8 mouse cellular contexts compared by ENCODE assay signal in the genomic region with DNA sequence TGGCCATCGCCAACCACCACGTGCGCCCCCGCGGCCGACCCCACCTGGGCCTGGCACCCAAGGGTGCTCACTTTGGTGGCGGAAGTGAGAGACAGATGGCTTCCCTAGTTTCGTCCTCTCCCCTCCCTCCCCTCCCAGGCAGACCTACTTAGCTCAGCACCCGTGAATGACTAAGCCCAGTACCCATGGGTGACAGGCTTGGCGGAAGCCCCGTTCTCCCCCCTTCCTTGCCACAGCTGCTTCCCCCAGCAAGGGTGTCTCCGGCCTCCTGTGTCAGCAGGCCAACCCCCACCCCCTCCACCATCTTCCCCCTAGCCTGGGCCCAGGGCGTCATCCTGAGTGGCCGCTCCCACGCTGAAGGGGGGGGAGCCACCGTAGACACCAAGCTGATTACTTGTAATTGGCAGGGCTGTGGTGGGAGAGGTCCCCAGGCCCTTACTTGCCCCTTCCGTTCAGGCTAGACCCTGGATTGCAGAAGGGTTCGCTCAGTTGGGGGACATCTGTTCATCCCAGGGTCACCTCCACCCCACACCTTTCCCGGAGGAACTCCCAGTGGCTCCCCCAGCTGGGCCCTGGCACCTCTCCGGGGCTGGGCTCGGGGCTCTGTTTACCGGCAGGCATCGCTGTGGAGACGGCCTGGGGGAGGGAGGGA. TPM values are rescaled to one million over a fixed set of nuclear protein-coding genes. Genes with fewer than 3 reads are reported as not detected.
A peak's percentile ranks its signal among the peaks of the same experiment; 100 is the strongest.
DNase-seq lines count a peak whose midpoint lies in the region; ATAC-seq and TF ChIP-seq lines count a peak whose summit lies in the region.

No protein-coding gene starts in this region.

- intact Hi-C loops in left cerebral cortex, adult 2 months (cut with DNase I), result no loop called here

- H3K9me3 ChIP-seq in hindbrain, embryonic 16.5 days (ENCODE audit: control insufficient read depth, low read length), result no peaks in the 10 kb centered on the region
- H3K9me3 ChIP-seq in liver, embryonic 16.5 days (replicated peaks; ENCODE audit: control insufficient read depth, low read length), result no peaks in the 10 kb centered on the region
- H3K9me3 ChIP-seq in neural tube, embryonic 15.5 days (replicated peaks), result no peaks in the 10 kb centered on the region

- no peak; the same call in none of the 2 replicates for TF ChIP-seq POLR2A in embryonic fibroblast, embryonic 13.5 days (IDR thresholded peaks at IDR 0.05; ENCODE audit: low read depth, low read length)

- peak overlapping the region; percentile 92 for H3K4me2 ChIP-seq in hindbrain, embryonic 16.5 days (ENCODE audit: low read length)
- peak overlapping the region; percentile 93 for H3K4me2 ChIP-seq in liver, embryonic 16.5 days (ENCODE audit: low read depth, low read length)
- H3K4me2 ChIP-seq in neural tube, embryonic 15.5 days, result peak overlapping the region; percentile 96

- peak overlapping the region; percentile 83 for H3K4me3 ChIP-seq in left cerebral cortex, adult 2 months
- peak overlapping the region; percentile 85 for H3K4me3 ChIP-seq in embryonic fibroblast, embryonic 13.5 days (ENCODE audit: insufficient read depth, low read length)
- peak overlapping the region; percentile 88 for H3K4me3 ChIP-seq in hindbrain, embryonic 16.5 days (ENCODE audit: low read length)
- peak overlapping the region; percentile 93 for H3K4me3 ChIP-seq in liver, embryonic 16.5 days (ENCODE audit: low read depth, low read length)
- peak overlapping the region; percentile 77 for H3K4me3 ChIP-seq in neural tube, embryonic 15.5 days (replicated peaks)

- WGBS in hindbrain, embryonic 16.5 days, result 3% methylated on average over 22 of the region's 24 CpGs
- 2% methylated on average over 24 of the region's 24 CpGs for WGBS in liver, embryonic 16.5 days (ENCODE audit: insufficient replicate concordance)
- under 1% methylated on average over 24 of the region's 24 CpGs for WGBS in neural tube, embryonic 15.5 days

- no peaks in the 10 kb centered on the region for H3K36me3 ChIP-seq in hindbrain, embryonic 16.5 days (ENCODE audit: control insufficient read depth, insufficient read depth, low read length)
- peaks cover 3% of the 10 kb centered on the region for H3K36me3 ChIP-seq in liver, embryonic 16.5 days (ENCODE audit: control insufficient read depth, insufficient read depth)
- H3K36me3 ChIP-seq in neural tube, embryonic 15.5 days, result 0 out of 2 replicates have a peak, but pooled peaks cover under 1% of the 10 kb centered on the region

- TF ChIP-seq CTCF in left cerebral cortex, adult 2 months (IDR thresholded peaks at IDR 0.05), result no peak
- TF ChIP-seq CTCF in embryonic fibroblast, embryonic 13.5 days (IDR thresholded peaks at IDR 0.05; ENCODE audit: borderline replicate concordance, insufficient read depth, low read length), result no peak

- ATAC-seq in hindbrain, embryonic 16.5 days, result 0 out of 2 replicates have a peak, but pooled peaks have one; percentile 0
- no peak for ATAC-seq in liver, embryonic 16.5 days (ENCODE audit: low read depth)
- no peak for ATAC-seq in neural tube, embryonic 15.5 days (ENCODE audit: low FRiP score)

- H3K4me1 ChIP-seq in embryonic fibroblast, embryonic 13.5 days (ENCODE audit: control insufficient read depth, insufficient read depth, low read length), result peaks cover 14% of the 10 kb centered on the region
- peaks cover 45% of the 10 kb centered on the region for H3K4me1 ChIP-seq in hindbrain, embryonic 16.5 days (ENCODE audit: control insufficient read depth, insufficient read depth, low read depth, low read length)
- H3K4me1 ChIP-seq in liver, embryonic 16.5 days (ENCODE audit: control insufficient read depth, low read depth, low read length), result peaks cover 64% of the 10 kb centered on the region
- H3K4me1 ChIP-seq in neural tube, embryonic 15.5 days, result peaks cover 66% of the 10 kb centered on the region

- H3K27me3 ChIP-seq in hindbrain, embryonic 16.5 days (replicated peaks; ENCODE audit: control insufficient read depth, insufficient read depth, low read length), result peaks cover 8% of the 10 kb centered on the region; the same call in 1 of the 2 replicates
- no peaks in the 10 kb centered on the region for H3K27me3 ChIP-seq in liver, embryonic 16.5 days (ENCODE audit: control insufficient read depth, insufficient read depth, low read depth, low read length)
- H3K27me3 ChIP-seq in neural tube, embryonic 15.5 days (replicated peaks), result peaks cover 23% of the 10 kb centered on the region

- peak overlapping the region; percentile 89 for H3K9ac ChIP-seq in hindbrain, embryonic 16.5 days (ENCODE audit: low read depth, low read length)
- H3K9ac ChIP-seq in liver, embryonic 16.5 days (ENCODE audit: low read depth, low read length), result peak overlapping the region; percentile 89
- H3K9ac ChIP-seq in neural tube, embryonic 15.5 days (replicated peaks), result peak overlapping the region; percentile 73

- H3K27ac ChIP-seq in left cerebral cortex, adult 2 months, result peak overlapping the region; percentile 98
- H3K27ac ChIP-seq in embryonic fibroblast, embryonic 13.5 days (ENCODE audit: insufficient read depth, low read length), result peak overlapping the region; percentile 80
- peak overlapping the region; percentile 79 for H3K27ac ChIP-seq in hindbrain, embryonic 16.5 days (ENCODE audit: low read depth, low read length)
- H3K27ac ChIP-seq in liver, embryonic 16.5 days (ENCODE audit: low read length), result peak overlapping the region; percentile 91
- H3K27ac ChIP-seq in neural tube, embryonic 15.5 days (replicated peaks), result peak overlapping the region; percentile 83

- DNase-seq in left cerebral cortex, adult 2 months (ENCODE audit: extremely low spot score in 1 of 2, low spot score in 2 of 2), result peak; percentile 49 to 51
- DNase-seq in left cerebral cortex, adult 11 months (ENCODE audit: low spot score), result no peak
- peak; percentile 70 for DNase-seq in T-cell, adult 2 months (ENCODE audit: low spot score)
- no peak for DNase-seq in adrenal gland, adult 18-20 months (ENCODE audit: low spot score in 2 of 2)

RNA-seq across cellular contexts. Expression of a gene that starts 3.2 kb away (rescaled TPM):
- 100 to 1,000 TPM; 130 to 132 TPM for total RNA-seq in left cerebral cortex, adult 2 months (2021)
- 16.9 and 23.5 TPM in 2 replicates for polyA plus RNA-seq in embryonic fibroblast, embryonic 13.5 days (2011; ENCODE audit: insufficient read length, low read depth, missing spikeins)
- polyA plus RNA-seq in hindbrain, embryonic 16.5 days (2015; fragmentation: Nextera tagmentation; extraction: Ambion mirVana), result 13.3 and 13.6 TPM in 2 replicates
- polyA plus RNA-seq in liver, embryonic 16.5 days (2015; fragmentation: Nextera tagmentation; extraction: Ambion mirVana), result 30.0 and 35.0 TPM in 2 replicates
- polyA plus RNA-seq in neural tube, embryonic 15.5 days (2015; fragmentation: Nextera tagmentation; extraction: Ambion mirVana), result 14.8 and 21.0 TPM in 2 replicates
- total RNA-seq in adrenal gland, adult 18-20 months (2021), result 10 to 100 TPM; 65.3 to 84.8 TPM

RNA-seq across cellular contexts. Expression of a gene that starts 29.5 kb away (rescaled TPM):
- 10 to 100 TPM; 26.7 to 32.0 TPM for total RNA-seq in left cerebral cortex, adult 2 months (2021)
- 25.6 and 27.9 TPM in 2 replicates for polyA plus RNA-seq in embryonic fibroblast, embryonic 13.5 days (2011; ENCODE audit: insufficient read length, low read depth, missing spikeins)
- 47.1 and 56.9 TPM in 2 replicates for polyA plus RNA-seq in hindbrain, embryonic 16.5 days (2015; fragmentation: Nextera tagmentation; extraction: Ambion mirVana)
- 21.8 and 22.1 TPM in 2 replicates for polyA plus RNA-seq in liver, embryonic 16.5 days (2015; fragmentation: Nextera tagmentation; extraction: Ambion mirVana)
- polyA plus RNA-seq in neural tube, embryonic 15.5 days (2015; fragmentation: Nextera tagmentation; extraction: Ambion mirVana), result 52.8 and 57.3 TPM in 2 replicates
- 10 to 100 TPM; 27.3 to 29.7 TPM for total RNA-seq in adrenal gland, adult 18-20 months (2021)

RNA-seq across cellular contexts. Expression of a gene that starts 32.5 kb away (rescaled TPM):
- total RNA-seq in left cerebral cortex, adult 2 months (2021), result 100 to 1,000 TPM; 136 to 150 TPM
- polyA plus RNA-seq in embryonic fibroblast, embryonic 13.5 days (2011; ENCODE audit: insufficient read length, low read depth, missing spikeins), result 61.3 and 69.6 TPM in 2 replicates
- 236 and 240 TPM in 2 replicates for polyA plus RNA-seq in hindbrain, embryonic 16.5 days (2015; fragmentation: Nextera tagmentation; extraction: Ambion mirVana)
- polyA plus RNA-seq in liver, embryonic 16.5 days (2015; fragmentation: Nextera tagmentation; extraction: Ambion mirVana), result 93.8 and 100 TPM in 2 replicates
- 227 and 241 TPM in 2 replicates for polyA plus RNA-seq in neural tube, embryonic 15.5 days (2015; fragmentation: Nextera tagmentation; extraction: Ambion mirVana)
- total RNA-seq in adrenal gland, adult 18-20 months (2021), result 100 to 1,000 TPM; 165 to 179 TPM

RNA-seq across cellular contexts. Expression of a gene that starts 38.2 kb away (rescaled TPM):
- total RNA-seq in left cerebral cortex, adult 2 months (2021), result 100 to 1,000 TPM; 884 to 901 TPM
- 1,643 and 1,827 TPM in 2 replicates for polyA plus RNA-seq in embryonic fibroblast, embryonic 13.5 days (2011; ENCODE audit: insufficient read length, low read depth, missing spikeins)
- 525 and 551 TPM in 2 replicates for polyA plus RNA-seq in hindbrain, embryonic 16.5 days (2015; fragmentation: Nextera tagmentation; extraction: Ambion mirVana)
- 266 and 282 TPM in 2 replicates for polyA plus RNA-seq in liver, embryonic 16.5 days (2015; fragmentation: Nextera tagmentation; extraction: Ambion mirVana)
- 493 and 549 TPM in 2 replicates for polyA plus RNA-seq in neural tube, embryonic 15.5 days (2015; fragmentation: Nextera tagmentation; extraction: Ambion mirVana)
- 1,000 to 10,000 TPM; 1,443 to 1,598 TPM for total RNA-seq in adrenal gland, adult 18-20 months (2021)

RNA-seq across cellular contexts. Expression of a gene that starts 39.6 kb away (rescaled TPM):
- total RNA-seq in left cerebral cortex, adult 2 months (2021), result under 1 TPM; 0.25 to 0.33 TPM
- 0.23 TPM in 1 of 2 replicates, not detected in the other for polyA plus RNA-seq in embryonic fibroblast, embryonic 13.5 days (2011; ENCODE audit: insufficient read length, low read depth, missing spikeins)
- 0.24 and 0.32 TPM in 2 replicates for polyA plus RNA-seq in hindbrain, embryonic 16.5 days (2015; fragmentation: Nextera tagmentation; extraction: Ambion mirVana)
- polyA plus RNA-seq in liver, embryonic 16.5 days (2015; fragmentation: Nextera tagmentation; extraction: Ambion mirVana), result 39.9 and 45.9 TPM in 2 replicates
- polyA plus RNA-seq in neural tube, embryonic 15.5 days (2015; fragmentation: Nextera tagmentation; extraction: Ambion mirVana), result 0.38 and 0.56 TPM in 2 replicates
- 1 to 10 TPM in 1 of 2 experiments, under 1 TPM in 1; 0.93 to 1.3 TPM for total RNA-seq in adrenal gland, adult 18-20 months (2021)

Comparison
In these comparisons a context has a peak if more than half of its experiments do, and no peak if none do; other contexts are left out.
1. DNase-seq: peak in left cerebral cortex, adult 2 months (2 of 2) and T-cell, adult 2 months (single experiment); none in left cerebral cortex, adult 11 months (single experiment) and adrenal gland, adult 18-20 months (0 of 2).
2. Peak in every context shown above with its lines, with median percentiles within 50 percentile points of each other: H3K27ac ChIP-seq, H3K4me3 ChIP-seq, H3K4me2 ChIP-seq and H3K9ac ChIP-seq.